Mouse (Mus musculus): Measurements from ENCODE around the gene Klhl25. TPM values are rescaled to one million over a fixed set of nuclear protein-coding genes. Genes with fewer than 3 reads are reported as not detected.
"Not testable (repeated sequence)": the region's sequence is repeated elsewhere in the genome, so short reads cannot be mapped to it uniquely, and the experiment has no call there.

Klhl25 gene
- total RNA-seq, 1 experiment from 2014 or later = 12.5 TPM

GRCm38 (mm10) chr7:75865026-75865425 is 16.9 kb downstream of the Klhl25 start:
- no peak for ATAC-seq (ENCODE audit: extremely low read depth, insufficient number of reproducible peaks, low FRiP score, poor library complexity, severe bottlenecking)

GRCm38 (mm10) chr7:75866557-75866956 is 18.4 kb downstream of the Klhl25 start:
- ATAC-seq (ENCODE audit: extremely low read depth, insufficient number of reproducible peaks, low FRiP score, poor library complexity, severe bottlenecking) = no peak

- ATAC-seq (ENCODE audit: extremely low read depth, insufficient number of reproducible peaks, low FRiP score, poor library complexity, severe bottlenecking) = no peak
Measured at GRCm38 (mm10) chr7:75868687-75869086, 20.6 kb downstream of the Klhl25 start.

GRCm38 (mm10) chr7:75870551-75870950 is 22.4 kb downstream of the Klhl25 start:
- ATAC-seq (ENCODE audit: extremely low read depth, insufficient number of reproducible peaks, low FRiP score, poor library complexity, severe bottlenecking) = no peak

- no peak for ATAC-seq (ENCODE audit: extremely low read depth, insufficient number of reproducible peaks, low FRiP score, poor library complexity, severe bottlenecking)
Measured at GRCm38 (mm10) chr7:75872255-75872654, 24.1 kb downstream of the Klhl25 start.

- ATAC-seq (ENCODE audit: extremely low read depth, insufficient number of reproducible peaks, low FRiP score, poor library complexity, severe bottlenecking) = no peak
Measured at GRCm38 (mm10) chr7:75872697-75873096, 24.6 kb downstream of the Klhl25 start.

- ATAC-seq (ENCODE audit: extremely low read depth, insufficient number of reproducible peaks, low FRiP score, poor library complexity, severe bottlenecking) = no peak
Measured at GRCm38 (mm10) chr7:75873216-75873615, 25.1 kb downstream of the Klhl25 start.

GRCm38 (mm10) chr7:75873746-75874145 is 25.6 kb downstream of the Klhl25 start:
- ATAC-seq (ENCODE audit: extremely low read depth, insufficient number of reproducible peaks, low FRiP score, poor library complexity, severe bottlenecking) = no peak

- not testable (repeated sequence) for ATAC-seq (ENCODE audit: extremely low read depth, insufficient number of reproducible peaks, low FRiP score, poor library complexity, severe bottlenecking)
Measured at GRCm38 (mm10) chr7:75879436-75879835, 31.3 kb downstream of the Klhl25 start.

- ATAC-seq (ENCODE audit: extremely low read depth, insufficient number of reproducible peaks, low FRiP score, poor library complexity, severe bottlenecking) = no peak
Measured at GRCm38 (mm10) chr7:75880236-75880635, 32.1 kb downstream of the Klhl25 start.

GRCm38 (mm10) chr7:75880650-75881049 is 32.5 kb downstream of the Klhl25 start:
- ATAC-seq (ENCODE audit: extremely low read depth, insufficient number of reproducible peaks, low FRiP score, poor library complexity, severe bottlenecking) = peak; percentile 94

GRCm38 (mm10) chr7:75881376-75881775 is 33.3 kb downstream of the Klhl25 start:
- 0 out of 2 replicates have a peak, but pooled peaks have one; percentile 11 for ATAC-seq (ENCODE audit: extremely low read depth, insufficient number of reproducible peaks, low FRiP score, poor library complexity, severe bottlenecking)

- ATAC-seq (ENCODE audit: extremely low read depth, insufficient number of reproducible peaks, low FRiP score, poor library complexity, severe bottlenecking) = no peak
Measured at GRCm38 (mm10) chr7:75881791-75882190, 33.7 kb downstream of the Klhl25 start.

- ATAC-seq (ENCODE audit: extremely low read depth, insufficient number of reproducible peaks, low FRiP score, poor library complexity, severe bottlenecking) = no peak
Measured at GRCm38 (mm10) chr7:75891466-75891865, 43.4 kb downstream of the Klhl25 start.

- ATAC-seq (ENCODE audit: extremely low read depth, insufficient number of reproducible peaks, low FRiP score, poor library complexity, severe bottlenecking) = peak; percentile 71
Measured at GRCm38 (mm10) chr7:75892737-75893136, 44.6 kb downstream of the Klhl25 start.

GRCm38 (mm10) chr7:75893709-75894108 is 45.6 kb downstream of the Klhl25 start:
- ATAC-seq (ENCODE audit: extremely low read depth, insufficient number of reproducible peaks, low FRiP score, poor library complexity, severe bottlenecking) = no peak

- no peak for ATAC-seq (ENCODE audit: extremely low read depth, insufficient number of reproducible peaks, low FRiP score, poor library complexity, severe bottlenecking)
Measured at GRCm38 (mm10) chr7:75897041-75897440, 48.9 kb downstream of the Klhl25 start.

- ATAC-seq (ENCODE audit: extremely low read depth, insufficient number of reproducible peaks, low FRiP score, poor library complexity, severe bottlenecking) = no peak
Measured at GRCm38 (mm10) chr7:75899102-75899501, 51.0 kb downstream of the Klhl25 start.

GRCm38 (mm10) chr7:75899517-75899916 is 51.4 kb downstream of the Klhl25 start:
- ATAC-seq (ENCODE audit: extremely low read depth, insufficient number of reproducible peaks, low FRiP score, poor library complexity, severe bottlenecking) = no peak

- no peak for ATAC-seq (ENCODE audit: extremely low read depth, insufficient number of reproducible peaks, low FRiP score, poor library complexity, severe bottlenecking)
Measured at GRCm38 (mm10) chr7:75899954-75900353, 51.8 kb downstream of the Klhl25 start.

GRCm38 (mm10) chr7:75905145-75905544 is 57.0 kb downstream of the Klhl25 start:
- ATAC-seq (ENCODE audit: extremely low read depth, insufficient number of reproducible peaks, low FRiP score, poor library complexity, severe bottlenecking) = no peak
